ENCODE assay signal across 1 mouse cellular context in genomic region chr14:26534757-26535479, GRCm38 (mm10).
A peak's percentile ranks its signal among the peaks of the same experiment; 100 is the strongest.
TF ChIP-seq lines count a peak whose summit lies in the region.

Slmap (minus strand) TSS chr14:26534931.

TF ChIP-seq in MEL, 35 proteins besides CTCF, POLR2A, EP300 and RAD21 (continued from another document):
- no peak for TF ChIP-seq MYB (IDR thresholded peaks at IDR 0.05; ENCODE audit: low read depth, low read length)
- no peak for TF ChIP-seq E2F4 (IDR thresholded peaks at IDR 0.05; ENCODE audit: borderline replicate concordance, low read depth, low read length)
- no peak for TF ChIP-seq CHD2 (IDR thresholded peaks at IDR 0.05; ENCODE audit: low read length)
- TF ChIP-seq TBP (IDR thresholded peaks at IDR 0.05; ENCODE audit: low read depth, low read length) = peak; percentile 86
